Mouse (Mus musculus) mesoderm, embryonic 11.5 days (tissue): ENCODE results near the gene Nck2.

Experiments used
- DNase-seq: peaks from one replicate; pipeline ENCODE4 v3.0.0-alpha.2; 2012; ENCODE audit warnings: low read depth, low spot score

Nck2 gene

DNA sequence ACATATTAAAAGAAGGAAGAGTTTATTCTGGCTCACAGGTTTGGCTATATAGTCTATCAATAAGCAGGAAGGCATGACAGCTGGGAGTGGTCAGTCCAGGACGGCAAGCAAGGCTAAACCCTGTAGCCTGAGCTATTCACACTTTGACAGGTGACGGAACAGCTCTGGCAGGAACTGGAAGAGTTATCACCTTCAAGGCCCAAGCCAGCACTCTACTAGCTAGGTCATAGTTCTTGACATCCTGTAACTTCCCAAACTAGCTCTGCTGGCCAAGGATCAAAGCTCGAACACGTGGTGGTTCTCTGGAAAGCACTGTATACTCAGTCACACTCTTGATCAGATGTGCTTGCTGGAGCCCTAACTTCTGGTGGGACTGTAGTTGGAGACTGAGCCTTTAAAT lies 10.5 kb upstream of the Nck2 start:
- DNase-seq, result no peak

DNA sequence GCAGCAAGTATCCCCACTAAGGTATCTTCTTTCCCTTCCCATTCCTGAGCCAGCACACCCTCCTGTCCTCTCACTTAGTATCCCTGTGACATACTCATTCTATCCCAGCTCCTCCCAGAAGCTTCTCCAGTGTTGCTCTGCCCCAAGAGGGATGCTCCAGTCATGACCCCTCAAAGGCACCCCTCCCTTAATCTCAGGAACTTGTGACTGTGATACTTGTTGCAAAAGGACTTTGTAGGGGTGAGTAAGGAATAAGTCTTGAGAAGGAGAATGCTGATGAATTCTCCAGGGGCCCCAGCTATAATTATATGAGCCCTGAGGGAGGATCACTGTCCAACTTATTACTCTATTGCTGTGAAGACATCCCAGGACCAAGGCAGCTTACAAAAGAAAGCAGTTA lies 7.8 kb upstream of the Nck2 start:
- no peak for DNase-seq

DNA sequence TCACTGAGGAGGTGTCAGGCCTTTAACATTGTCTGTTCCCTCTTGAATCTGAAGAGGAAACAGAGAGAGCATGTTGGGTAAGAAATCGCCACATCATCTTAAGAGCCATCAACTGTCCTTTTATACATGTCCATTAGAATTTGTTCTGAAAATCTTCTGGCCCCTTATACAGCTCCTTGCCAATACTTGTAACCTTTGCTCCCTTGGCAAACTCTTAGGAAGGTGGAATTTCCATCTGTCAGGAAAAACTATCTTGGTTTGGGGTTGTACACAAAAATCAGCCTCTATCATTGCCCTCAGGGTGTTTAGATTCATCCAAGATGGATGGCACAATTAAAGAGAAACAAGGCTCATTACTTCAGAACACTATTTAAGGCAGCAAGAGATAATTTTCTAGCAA lies 5.1 kb upstream of the Nck2 start:
- no peak for DNase-seq

DNA sequence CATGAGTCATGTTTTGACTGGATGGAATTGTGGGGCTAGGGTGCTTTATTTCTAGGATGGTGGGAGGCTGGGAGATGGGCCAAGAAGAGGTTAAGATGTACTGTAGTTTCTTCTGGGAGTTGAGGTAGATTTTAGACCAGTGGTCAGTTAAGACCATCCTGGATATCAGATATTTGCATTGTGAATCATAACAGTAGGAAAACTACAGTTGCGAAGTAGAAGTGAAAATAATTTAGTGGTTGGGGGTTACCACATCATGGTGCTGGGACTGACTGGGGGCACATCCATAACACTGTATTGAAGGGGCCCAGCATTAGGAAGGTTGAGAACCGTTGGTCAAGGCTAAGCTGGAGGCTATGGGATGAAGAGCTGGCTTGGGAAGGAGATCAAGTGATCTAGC lies 1.8 kb upstream of the Nck2 start:
- no peak for DNase-seq

DNA sequence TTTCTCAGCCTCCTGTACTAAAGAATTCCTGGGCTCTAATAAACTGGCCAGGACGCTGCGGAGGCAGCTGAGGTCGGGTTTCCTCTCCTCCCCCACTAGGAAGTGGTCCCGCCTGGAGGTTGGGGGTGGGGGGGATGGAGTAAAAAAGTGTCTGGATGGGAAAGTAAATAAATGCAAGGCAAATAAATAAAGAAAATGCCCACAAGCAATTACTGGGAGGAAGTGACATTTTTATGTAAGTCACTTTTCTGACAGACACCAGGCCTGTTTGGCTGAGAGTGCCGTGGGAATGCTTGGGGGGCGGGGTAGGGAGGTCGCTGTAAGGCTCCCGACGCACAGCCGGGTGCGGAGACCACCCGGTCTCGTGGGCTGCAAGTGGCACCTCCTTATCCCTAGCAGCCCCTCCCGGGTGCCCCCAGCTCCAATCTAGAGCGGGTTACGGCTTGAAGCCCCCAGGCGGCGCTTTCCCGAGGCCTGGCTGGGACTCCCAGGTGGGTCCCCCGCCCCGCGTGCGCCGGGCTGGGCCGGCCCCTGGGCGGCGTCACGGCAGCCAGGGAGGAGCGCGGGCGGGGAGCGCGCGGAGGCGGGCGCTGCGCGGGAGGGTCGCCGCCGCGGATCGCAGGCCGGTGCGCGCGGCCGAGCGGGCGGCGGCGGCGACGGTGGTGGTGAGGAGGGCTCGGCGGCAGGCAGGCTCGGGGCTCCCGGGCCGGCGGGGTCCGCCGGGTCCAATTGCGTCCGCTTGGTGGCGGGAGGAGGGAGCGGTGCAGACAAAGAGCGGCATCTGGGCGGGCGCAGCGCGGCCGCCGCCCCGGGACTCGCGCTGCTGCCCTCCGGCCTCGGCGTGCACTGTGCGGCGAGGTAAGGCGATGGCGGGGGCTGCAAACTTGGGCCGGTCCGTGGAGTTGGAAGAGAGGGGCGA lies 1.1 kb downstream of the Nck2 start:
- DNase-seq, result peak; percentile 86

DNA sequence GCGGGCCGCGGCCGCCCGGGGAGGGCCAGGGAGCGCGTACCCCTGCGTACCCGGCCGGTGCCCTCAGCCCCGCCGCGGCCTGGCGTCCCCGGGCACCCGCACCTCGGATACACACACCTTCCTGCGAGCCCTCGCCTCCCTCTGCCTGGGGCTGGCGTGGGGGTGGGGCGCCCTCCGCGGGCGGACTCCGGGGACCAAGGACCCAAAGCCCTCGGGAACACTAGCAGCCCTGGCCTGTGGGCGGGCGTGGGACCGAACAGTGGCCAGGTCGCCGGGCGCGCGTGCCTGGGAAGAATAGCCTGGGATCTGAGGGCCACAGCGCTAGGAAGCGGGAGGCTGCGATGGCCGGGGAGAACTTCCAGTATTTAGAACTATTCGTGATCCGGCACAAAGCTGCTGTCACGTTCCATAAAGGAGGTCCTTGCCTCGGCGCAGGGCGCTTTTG lies 1.7 kb downstream of the Nck2 start:
- DNase-seq, result peak; percentile 60

DNA sequence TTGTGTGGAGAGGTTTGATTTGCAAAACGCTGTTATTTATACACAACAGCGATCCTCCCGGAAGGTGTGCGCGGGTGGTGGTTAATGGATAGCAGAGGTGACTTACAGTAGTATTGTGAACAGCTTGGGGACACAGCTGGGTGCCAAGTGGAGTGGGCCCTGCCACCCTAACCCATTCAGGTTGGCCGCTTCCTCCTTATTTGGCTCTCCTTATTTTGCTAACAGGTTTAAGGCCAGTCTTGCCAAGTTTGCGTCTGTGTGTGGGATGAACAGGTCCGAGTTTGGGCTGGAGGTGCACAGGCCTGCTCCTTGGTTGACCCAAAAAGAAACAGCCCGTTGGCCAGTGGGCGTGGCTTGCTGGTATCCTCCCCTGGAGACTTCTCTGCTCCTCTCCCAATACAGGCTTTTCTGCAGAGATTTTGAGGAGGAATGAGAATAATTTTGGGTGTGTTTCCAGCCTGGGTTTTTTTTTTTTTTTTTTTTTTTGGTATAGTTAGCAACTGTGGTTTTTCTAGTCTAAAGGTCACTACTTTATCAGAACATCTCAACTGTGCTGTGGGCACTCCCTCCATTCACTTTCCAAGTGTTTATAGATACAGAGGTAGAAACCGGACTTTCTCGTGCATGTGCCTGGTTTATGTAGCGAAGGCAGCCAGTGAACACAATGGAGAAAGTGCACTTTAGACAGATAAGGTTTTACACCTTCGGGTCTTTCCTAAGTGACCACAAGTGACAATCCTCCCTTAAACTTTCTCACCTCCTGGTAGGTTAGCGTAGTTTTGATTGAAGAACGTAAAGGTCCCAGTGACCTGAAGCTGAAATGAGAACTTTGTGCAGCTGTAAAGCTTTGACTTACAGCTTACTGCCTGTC lies 2.6 kb downstream of the Nck2 start:
- DNase-seq, result peak; percentile 45

DNA sequence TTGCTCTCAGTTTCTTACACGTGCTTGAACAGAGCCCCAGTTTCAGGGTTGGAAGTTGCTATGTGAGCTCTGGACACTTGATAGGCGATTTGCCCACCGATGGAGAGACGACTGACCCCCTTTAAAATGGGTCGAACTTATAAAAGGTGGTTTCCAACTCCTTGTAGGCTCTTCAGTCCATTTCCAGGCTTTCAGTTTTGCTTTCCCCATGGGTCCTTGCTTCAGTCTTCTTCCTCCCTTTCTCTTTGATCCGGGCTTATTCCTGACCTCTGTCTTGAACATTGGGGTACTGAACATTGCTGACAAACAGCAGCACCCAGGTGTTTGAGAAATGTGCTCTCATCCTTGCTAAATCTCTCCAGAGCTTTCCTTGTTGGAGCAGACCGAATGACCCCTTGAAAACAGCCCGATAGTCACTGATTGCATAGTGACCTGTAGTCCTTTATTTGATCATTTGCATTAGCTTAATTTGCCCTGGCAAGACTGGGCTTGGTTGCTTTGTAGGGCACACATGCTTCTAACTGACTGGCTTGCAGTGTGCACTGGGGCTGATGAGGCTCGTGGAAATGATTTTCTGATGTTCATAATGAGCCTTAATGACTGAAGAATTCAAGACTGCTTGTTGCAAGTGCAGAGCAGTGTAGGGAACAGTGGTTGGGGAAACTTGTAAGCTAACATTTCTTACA lies 3.4 kb downstream of the Nck2 start:
- DNase-seq, result no peak

DNA sequence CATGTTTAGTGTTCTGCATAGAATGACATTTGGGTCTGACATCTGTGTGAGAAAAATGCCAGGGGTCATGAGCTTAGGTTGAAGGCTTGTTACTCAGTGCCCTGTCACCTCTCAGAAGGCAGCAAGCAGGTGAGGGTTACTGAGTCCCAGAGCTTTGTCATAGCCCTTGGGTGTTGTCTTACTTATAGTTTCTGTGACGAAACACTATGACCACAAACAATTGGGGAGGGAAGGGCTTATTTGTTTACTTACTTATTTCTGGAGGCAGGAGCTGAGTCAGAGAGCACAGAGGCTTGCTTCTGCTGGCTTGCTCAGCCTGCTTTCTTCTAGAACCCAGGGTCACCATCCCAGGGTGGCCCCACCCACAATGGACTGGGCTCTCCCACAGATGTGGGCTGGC lies 6.4 kb downstream of the Nck2 start:
- DNase-seq, result no peak

DNA sequence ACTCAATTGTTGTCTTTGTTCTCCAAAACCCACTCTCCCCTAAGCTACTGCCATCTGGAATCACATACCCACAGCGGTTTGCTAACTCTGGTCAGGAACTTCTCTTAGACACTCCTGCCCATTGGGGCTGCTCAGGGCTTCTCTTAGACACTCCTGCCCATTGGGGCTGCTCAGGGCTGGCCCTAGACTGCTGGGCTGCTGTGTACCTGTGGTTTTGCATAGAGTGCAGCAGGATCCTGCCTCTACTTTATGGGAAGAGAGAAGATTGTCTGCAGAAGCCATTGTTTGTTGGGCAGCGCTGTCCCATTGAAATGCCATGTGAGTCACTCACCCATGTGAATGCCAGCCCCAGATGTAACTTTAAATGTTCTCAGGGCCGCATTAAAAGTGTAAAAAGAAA lies 9.3 kb downstream of the Nck2 start:
- DNase-seq, result no peak

DNA sequence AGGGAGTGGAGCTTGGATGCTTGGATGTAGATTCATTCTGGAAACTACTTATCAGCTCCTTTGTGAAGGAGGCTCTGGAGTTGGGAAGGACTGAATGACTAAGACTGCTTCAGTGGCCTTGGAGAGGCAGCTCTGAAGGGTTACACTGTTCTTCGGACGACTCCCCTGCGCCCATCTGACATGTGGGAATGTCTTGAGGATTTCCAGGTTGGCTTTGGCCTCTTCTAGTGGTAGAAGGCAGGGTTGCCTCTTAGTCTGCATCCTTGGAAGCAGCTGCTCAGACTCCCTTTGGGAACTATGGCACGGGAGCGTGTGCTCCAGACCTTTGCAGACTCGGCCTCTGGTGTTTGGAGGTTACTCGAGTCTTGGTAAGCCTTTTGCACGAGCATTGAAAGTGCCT lies 10.4 kb downstream of the Nck2 start:
- DNase-seq, result no peak

DNA sequence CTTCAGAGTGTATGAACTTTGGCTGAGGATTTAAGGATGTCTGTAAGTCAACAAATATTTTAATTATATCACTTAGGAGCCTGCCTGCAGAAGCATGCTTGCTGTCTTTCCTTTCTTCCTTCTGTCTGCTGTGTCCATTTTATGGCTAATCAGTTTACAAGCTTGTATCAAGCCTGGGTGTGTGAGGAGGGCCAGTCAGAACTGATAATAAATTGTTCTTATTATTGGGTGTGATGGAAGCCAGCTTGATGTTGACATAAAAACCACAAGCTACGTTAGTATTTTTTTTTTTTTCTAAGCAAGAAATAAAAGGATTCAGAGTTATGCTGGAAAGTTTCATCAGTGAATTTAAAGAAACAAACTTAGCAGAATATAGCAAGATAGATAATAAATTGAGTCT lies 10.8 kb downstream of the Nck2 start:
- no peak for DNase-seq

DNA sequence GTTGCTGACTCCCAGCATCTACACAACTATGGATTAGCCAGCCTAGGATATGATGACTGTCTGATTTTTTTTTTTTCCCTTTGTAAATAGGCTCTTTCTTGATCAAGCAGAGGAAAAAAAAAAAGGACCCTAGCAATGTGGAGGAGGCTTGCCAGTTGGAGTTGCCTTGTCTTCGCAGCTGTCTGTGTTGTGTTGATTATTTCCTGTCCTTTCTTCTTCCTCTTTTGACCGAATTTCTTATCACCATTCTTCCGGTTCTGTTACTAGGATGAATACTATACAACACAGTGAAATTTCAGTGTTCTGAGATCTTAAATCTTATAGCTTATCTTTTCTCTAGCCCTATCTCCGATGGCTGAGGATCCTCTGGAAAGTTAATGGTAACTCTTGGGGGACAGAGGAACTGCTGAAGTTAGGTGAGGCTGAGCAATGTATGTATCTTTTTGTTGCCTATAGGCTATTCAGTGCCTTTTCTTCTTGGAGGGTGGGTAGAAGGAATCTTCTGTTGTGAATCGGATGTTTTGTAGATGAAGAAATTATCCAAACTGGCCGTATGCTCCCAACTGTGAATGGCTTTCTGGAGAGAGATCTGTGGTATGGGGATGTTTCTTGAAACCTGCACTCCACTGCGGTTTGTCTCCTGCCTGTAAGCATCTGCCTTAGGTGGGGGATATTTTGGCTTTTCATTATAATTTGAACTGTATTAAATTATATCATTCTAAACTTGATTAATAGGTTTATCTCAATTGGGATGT lies 12.8 kb downstream of the Nck2 start:
- DNase-seq, result no peak

DNA sequence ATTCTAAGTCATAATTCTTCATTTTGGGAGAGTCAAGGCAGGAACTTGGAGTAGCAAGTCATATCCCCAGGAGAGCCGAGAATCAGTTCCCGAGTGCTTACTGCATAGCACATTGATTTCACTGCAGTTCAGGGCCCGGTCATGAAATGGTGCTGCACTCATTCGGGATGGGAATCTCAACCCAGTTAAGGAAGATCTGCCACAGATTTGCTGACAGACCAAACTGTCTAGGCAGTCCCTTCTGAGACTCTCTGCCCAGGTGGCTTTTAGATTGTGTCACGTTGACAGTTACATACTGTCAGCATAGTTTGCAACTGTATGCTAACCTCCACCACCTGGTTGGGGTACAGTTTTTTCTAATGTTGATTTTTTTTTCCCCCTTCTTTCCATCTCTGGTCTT lies 16.1 kb downstream of the Nck2 start:
- no peak for DNase-seq

DNA sequence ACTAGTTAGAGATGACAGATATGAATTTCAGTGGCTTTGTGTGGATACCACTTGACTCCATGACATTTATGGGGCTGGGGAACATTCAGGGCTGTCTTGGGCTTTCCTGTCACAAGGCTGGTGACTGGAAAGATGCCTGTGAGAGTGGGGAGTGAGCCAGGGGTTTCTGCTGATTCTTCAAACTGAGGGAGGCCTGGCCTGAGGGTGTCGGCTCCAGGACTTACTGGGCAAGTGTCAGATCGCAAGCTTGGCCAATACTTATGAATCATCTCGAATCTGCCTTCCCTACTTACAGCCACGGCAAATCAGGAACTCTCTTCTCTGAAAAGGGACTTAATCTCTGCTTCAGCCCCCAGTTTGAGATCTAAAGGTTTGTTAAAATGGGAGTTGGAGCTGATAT lies 18.3 kb downstream of the Nck2 start:
- DNase-seq, result no peak

DNA sequence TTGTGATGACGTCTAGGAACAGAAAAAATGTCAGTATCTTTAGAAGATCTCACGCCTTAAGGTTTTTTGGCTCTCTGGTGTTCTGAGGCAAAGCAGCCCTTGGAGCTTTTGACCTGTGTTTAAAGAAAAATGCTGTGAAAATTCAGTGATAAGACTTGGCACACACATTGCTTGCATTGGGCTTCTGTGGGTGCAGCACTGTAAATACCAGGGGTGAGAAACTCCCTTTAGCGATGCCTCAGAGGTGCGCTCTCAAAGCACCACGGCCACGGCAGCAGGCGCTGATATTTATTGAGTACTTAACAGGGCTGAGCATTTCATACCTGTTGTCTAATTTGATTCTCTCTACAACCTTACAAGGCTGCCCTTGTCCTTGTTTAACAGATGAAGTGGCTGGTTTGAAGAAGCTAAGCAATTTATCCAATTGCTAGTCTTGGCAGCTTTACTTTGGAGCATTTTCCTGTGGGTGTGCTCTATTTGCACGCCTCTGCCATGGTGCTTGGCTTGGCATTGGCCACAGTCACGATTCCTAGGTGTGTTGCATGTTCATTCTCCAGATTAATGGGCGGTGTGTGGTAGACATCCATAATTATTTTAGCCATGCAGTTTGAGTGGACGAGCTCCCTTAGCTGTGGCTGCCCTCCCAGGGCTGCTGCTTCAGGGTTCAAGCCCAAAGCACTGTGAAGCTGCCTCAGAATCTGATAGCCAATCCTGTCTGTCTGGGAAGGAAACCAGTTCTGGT lies 19.7 kb downstream of the Nck2 start:
- DNase-seq, result no peak

DNA sequence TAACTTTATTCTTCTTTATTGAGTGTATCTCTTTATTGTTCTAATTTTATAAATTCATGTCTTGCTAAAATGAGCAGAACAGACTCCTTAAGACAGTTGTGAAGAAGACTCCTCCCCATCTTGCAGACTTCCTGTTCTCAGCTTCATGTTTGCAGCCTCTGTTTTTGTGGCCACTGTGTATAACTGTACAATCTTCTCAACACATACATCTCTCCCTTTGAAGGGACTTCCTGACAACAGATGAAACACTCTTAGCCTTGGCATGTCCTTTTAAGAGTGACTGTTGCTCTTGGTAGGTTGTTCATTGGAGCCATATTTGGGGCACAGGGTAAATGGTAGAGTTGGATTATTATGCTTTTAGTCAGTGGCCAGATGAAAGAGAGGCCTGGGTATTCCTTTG lies 20.6 kb downstream of the Nck2 start:
- DNase-seq, result no peak

DNA sequence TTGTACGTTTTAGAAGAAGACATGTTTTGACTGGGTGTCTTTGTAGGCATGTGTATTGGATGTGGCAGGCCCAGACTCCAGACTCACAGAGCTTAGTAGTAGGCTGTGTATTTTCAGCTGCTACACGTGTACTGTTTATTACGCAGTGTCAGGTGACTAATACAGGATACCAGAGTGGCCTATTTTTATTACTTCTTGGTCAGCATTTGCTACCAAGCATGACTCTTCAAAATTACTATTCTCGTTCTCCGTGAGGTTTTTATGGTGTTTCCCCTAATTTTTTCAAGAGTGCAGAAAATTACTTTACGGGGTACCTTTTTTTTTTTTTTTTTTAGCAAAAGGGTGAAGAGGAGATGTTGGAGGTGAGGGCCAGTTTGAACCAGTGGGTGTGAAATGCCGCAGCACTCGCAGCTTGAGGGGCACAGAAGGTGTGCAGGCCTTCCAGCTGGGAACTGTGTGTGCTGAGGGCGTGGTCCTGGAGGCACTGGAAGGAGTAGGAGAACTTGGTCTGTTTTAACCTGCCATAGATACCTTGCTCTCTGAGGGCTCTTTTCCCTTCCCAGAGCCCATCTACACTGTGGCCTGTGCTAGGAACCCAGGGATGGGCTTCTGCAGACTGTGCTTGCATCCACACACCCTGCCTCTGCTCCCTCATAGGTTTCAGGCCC lies 21.7 kb downstream of the Nck2 start:
- DNase-seq, result no peak

DNA sequence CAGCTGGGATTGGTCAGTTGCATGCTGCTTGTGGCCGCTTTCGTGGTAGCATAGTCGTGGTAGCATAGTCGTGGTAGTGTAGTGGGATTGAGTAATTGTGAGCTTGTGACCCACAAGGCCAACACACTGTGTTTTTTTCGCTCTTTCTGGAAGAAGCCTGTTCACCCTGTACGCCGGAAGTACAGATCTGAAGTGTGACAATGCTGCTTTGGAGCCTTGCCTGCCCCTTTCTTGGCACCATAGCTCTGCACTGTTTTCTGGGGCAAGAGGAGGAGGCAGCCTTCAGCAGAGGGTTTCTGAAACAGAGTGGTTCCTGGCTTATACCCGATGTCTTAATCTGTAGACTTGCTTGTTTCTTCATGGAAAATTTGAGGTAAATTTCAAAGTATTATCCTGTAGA lies 23.3 kb downstream of the Nck2 start:
- no peak for DNase-seq

DNA sequence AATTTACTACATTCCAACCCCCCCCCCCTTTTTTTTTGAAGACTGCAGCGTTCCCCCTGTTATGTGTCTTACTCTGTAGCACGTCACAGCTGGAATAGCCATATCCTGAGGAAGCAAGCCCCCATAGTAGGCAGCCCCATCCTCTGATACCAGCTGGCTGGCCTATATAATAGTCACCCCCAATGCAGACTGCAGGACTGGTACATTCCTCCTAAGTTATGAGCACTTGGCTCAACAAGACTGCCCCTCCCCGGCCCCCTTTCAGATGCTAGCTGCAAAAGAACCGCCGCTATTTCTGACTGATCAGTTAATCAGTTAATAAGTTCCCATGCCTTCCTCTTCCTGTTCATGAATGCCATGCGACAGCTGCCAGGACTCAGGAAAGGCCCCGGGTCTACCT lies 23.8 kb downstream of the Nck2 start:
- no peak for DNase-seq
